Mouse (Mus musculus) E14TG2a.4 (cell line): ENCODE data around the gene Pgpep1l.

Experiments used
- H3K27me3 ChIP-seq: 2 replicates; pipeline ENCODE4 v1.6.1; 2014; ENCODE audit warnings: low read length, control low read depth; ENCODE audit not compliant: insufficient read depth
- H3K36me3 ChIP-seq: 2 replicates; pipeline ENCODE4 v1.6.1; 2014; ENCODE audit warnings: low read length, control low read depth; ENCODE audit not compliant: insufficient read depth
- H3K4me1 ChIP-seq: replicated peaks from 2 replicates; pipeline ENCODE4 v1.6.1; 2014; ENCODE audit warnings: low read depth, low read length, control low read depth
- H3K4me3 ChIP-seq: replicated peaks from 2 replicates; pipeline ENCODE4 v1.5.1; 2014; ENCODE audit warnings: mild to moderate bottlenecking, low read length
- H3K9me3 ChIP-seq: 2 replicates; pipeline ENCODE4 v1.6.1; 2014; ENCODE audit warnings: low read length, control low read depth
- CTCF ChIP-seq: conservative IDR thresholded peaks from 2 replicates; pipeline ENCODE4 v1.5.1; 2014; ENCODE audit warnings: low read length
- NANOG ChIP-seq: IDR thresholded peaks from 2 replicates; pipeline ENCODE4 v1.6.1; 2014; ENCODE audit warnings: borderline replicate concordance, low read length, mixed read lengths
- POU5F1 ChIP-seq: IDR thresholded peaks from 2 replicates; pipeline ENCODE4 v1.6.1; 2014; ENCODE audit warnings: low read length, borderline replicate concordance

Gene Pgpep1l

GRCm38 (mm10) chr7:68273515-68273914, 9.5 kb upstream of the Pgpep1l start, which contains the start of gene Fam169b:
Fam169b (plus strand) TSS chr7:68273839.
- H3K27me3 ChIP-seq, result no peaks in the 10 kb centered on the region
- TF ChIP-seq CTCF, result no peak
- no peak for TF ChIP-seq POU5F1
- no peak for TF ChIP-seq NANOG
- no peak within 1 kb of the TSS for H3K4me3 ChIP-seq
- no peaks in the 10 kb centered on the region for H3K9me3 ChIP-seq
- H3K36me3 ChIP-seq, result no peaks in the 10 kb centered on the region
- peaks cover 57% of the 10 kb centered on the region for H3K4me1 ChIP-seq

GRCm38 (mm10) chr7:68272607-68273006, 8.6 kb upstream of the Pgpep1l start:
- H3K27me3 ChIP-seq, result no peaks in the 10 kb centered on the region
- TF ChIP-seq POU5F1 (no peak), NANOG (no peak), CTCF (no peak)
- H3K9me3 ChIP-seq, result no peaks in the 10 kb centered on the region

GRCm38 (mm10) chr7:68271816-68272215, 7.8 kb upstream of the Pgpep1l start:
- H3K4me1 ChIP-seq, result peaks cover 47% of the 10 kb centered on the region
- TF ChIP-seq NANOG (no peak), CTCF (no peak), POU5F1 (no peak)
- H3K4me3 ChIP-seq, result no peak overlapping the region
- no peaks in the 10 kb centered on the region for H3K36me3 ChIP-seq
- no peaks in the 10 kb centered on the region for H3K27me3 ChIP-seq
- H3K9me3 ChIP-seq, result no peaks in the 10 kb centered on the region

More at GRCm38 (mm10) chr7:68272607-68273006, 8.6 kb upstream of the Pgpep1l start:
- H3K4me3 ChIP-seq, result no peak overlapping the region
- peaks cover 50% of the 10 kb centered on the region for H3K4me1 ChIP-seq
- H3K36me3 ChIP-seq, result no peaks in the 10 kb centered on the region

- H3K4me3 ChIP-seq, result no peak overlapping the region
- TF ChIP-seq POU5F1 (no peak), CTCF (no peak), NANOG (no peak)
- no peaks in the 10 kb centered on the region for H3K9me3 ChIP-seq
- peaks cover 52% of the 10 kb centered on the region for H3K4me1 ChIP-seq
- H3K36me3 ChIP-seq, result no peaks in the 10 kb centered on the region
- no peaks in the 10 kb centered on the region for H3K27me3 ChIP-seq
Measured at GRCm38 (mm10) chr7:68270551-68270950, 6.5 kb upstream of the Pgpep1l start.

- Histone ChIP-seq H3K4me3 (no peak overlapping the region), H3K9me3 (no peaks in the 10 kb centered on the region), H3K27me3 (peaks cover 3% of the 10 kb centered on the region; the same call in 1 of the 2 replicates), H3K36me3 (no peaks in the 10 kb centered on the region), H3K4me1 (peaks cover 55% of the 10 kb centered on the region)
- TF ChIP-seq CTCF (no peak), POU5F1 (no peak), NANOG (no peak)
Measured at GRCm38 (mm10) chr7:68266691-68267090, 2.7 kb upstream of the Pgpep1l start.

- Histone ChIP-seq H3K27me3 (peaks cover 3% of the 10 kb centered on the region; the same call in 1 of the 2 replicates), H3K36me3 (no peaks in the 10 kb centered on the region), H3K9me3 (no peaks in the 10 kb centered on the region), H3K4me1 (peaks cover 55% of the 10 kb centered on the region), H3K4me3 (no peak overlapping the region)
- no peak for TF ChIP-seq POU5F1
- TF ChIP-seq NANOG, result peak; percentile 12; the same call in 1 of the 2 replicates
- no peak for TF ChIP-seq CTCF
Measured at GRCm38 (mm10) chr7:68265391-68265790, 1.4 kb upstream of the Pgpep1l start.

GRCm38 (mm10) chr7:68264531-68264930, 498 bp upstream of the Pgpep1l start:
- no peaks in the 10 kb centered on the region for H3K36me3 ChIP-seq
- H3K4me1 ChIP-seq, result peaks cover 62% of the 10 kb centered on the region
- no peaks in the 10 kb centered on the region for H3K9me3 ChIP-seq
- H3K4me3 ChIP-seq, result peak overlapping the region; percentile 73
- peaks cover 3% of the 10 kb centered on the region; the same call in 1 of the 2 replicates for H3K27me3 ChIP-seq
- TF ChIP-seq CTCF, result no peak
- no peak for TF ChIP-seq POU5F1
- no peak for TF ChIP-seq NANOG

GRCm38 (mm10) chr7:68263346-68264027, 546 bp downstream of the Pgpep1l start:
- Histone ChIP-seq H3K4me3 (peak overlapping the region; percentile 73), H3K9me3 (no peaks in the 10 kb centered on the region), H3K36me3 (no peaks in the 10 kb centered on the region), H3K4me1 (peaks cover 64% of the 10 kb centered on the region), H3K27me3 (peaks cover 3% of the 10 kb centered on the region; the same call in 1 of the 2 replicates)
- TF ChIP-seq NANOG (no peak), POU5F1 (no peak), CTCF (no peak)
